Mouse (Mus musculus) heart, embryonic 15.5 days (tissue): ENCODE data around the gene Fbxl22. TPM values are rescaled to one million over a fixed set of nuclear protein-coding genes. Genes with fewer than 3 reads are reported as not detected.

Experiments
- ATAC-seq: fragments of 200-750 bp; cut with Nextera tagmentation; replicated peaks from 2 replicates; pipeline ENCODE4 v1.8.0; 2017; ENCODE audit warnings: low read depth, moderate TSS enrichment; ENCODE audit not compliant: insufficient number of reproducible peaks, insufficient read depth, low FRiP score
- H3K27ac ChIP-seq: fragments of 300-500 bp; sonication (generic); 2 replicates; pipeline ENCODE4 v1.5.1; 2015; ENCODE audit warnings: mild to moderate bottlenecking, inconsistent platforms
- H3K27me3 ChIP-seq: fragments of 300-500 bp; sonication (generic); 2 replicates; pipeline ENCODE4 v1.6.1; 2015; ENCODE audit warnings: inconsistent platforms
- H3K36me3 ChIP-seq: fragments of 300-500 bp; sonication (generic); 2 replicates; pipeline ENCODE4 v1.6.1; 2015; ENCODE audit warnings: mild to moderate bottlenecking, inconsistent platforms
- H3K4me1 ChIP-seq: fragments of 300-500 bp; sonication (generic); replicated peaks from 2 replicates; pipeline ENCODE4 v1.6.1; 2015; ENCODE audit warnings: inconsistent platforms
- H3K4me2 ChIP-seq: fragments of 300-500 bp; sonication (generic); 2 replicates; pipeline ENCODE4 v1.6.1; 2015; ENCODE audit warnings: inconsistent platforms, mild to moderate bottlenecking, moderate library complexity
- H3K4me3 ChIP-seq: fragments of 300-500 bp; sonication (generic); 2 replicates; pipeline ENCODE4 v1.5.1; 2015; ENCODE audit warnings: mild to moderate bottlenecking, inconsistent platforms
- H3K9ac ChIP-seq: fragments of 300-500 bp; sonication (generic); 2 replicates; pipeline ENCODE4 v1.6.1; 2015; ENCODE audit warnings: mild to moderate bottlenecking, inconsistent platforms
- H3K9me3 ChIP-seq: fragments of 300-500 bp; sonication (generic); replicated peaks from 2 replicates; pipeline ENCODE4 v1.6.1; 2016; ENCODE audit warnings: inconsistent platforms
- WGBS: fragments of 180-500 bp; shearing (Covaris S2); methylation state at CpG from one replicate; pipeline ENCODE4 v1.1.7; 2015; ENCODE audit warnings: mixed read lengths; 5-methylcytosine and 5-hydroxymethylcytosine counted together
- polyA plus RNA-seq: library from polyadenylated mRNA; unstranded; fragments of >200 nt; fragmentation: Nextera tagmentation; extraction: Ambion mirVana; gene quantifications from 2 replicates; pipeline ENCODE4 v1.2.1, GENCODE M21; 2015

Fbxl22 gene
- polyA plus RNA-seq, 1 experiment from 2014 or later, result 84.7 TPM

DNA sequence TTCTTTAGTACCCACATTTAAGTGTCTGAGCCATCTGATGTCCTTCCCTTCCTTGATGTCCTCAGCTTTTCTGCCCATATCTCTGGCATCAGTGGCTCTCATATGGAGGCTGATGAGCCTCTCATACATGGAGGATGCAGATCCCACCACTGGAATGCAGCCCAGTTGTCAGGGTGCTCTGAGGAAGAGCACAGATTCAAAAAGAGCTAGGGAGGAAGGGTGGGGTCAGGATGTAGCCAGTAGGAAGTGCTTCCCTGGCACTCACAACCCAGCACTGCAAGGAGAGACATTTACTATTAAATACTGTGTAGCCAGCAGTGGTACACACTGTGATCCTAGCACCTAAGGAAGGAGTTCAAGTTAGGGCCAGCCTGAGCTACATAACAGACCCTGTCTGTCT lies 8.0 kb downstream of the Fbxl22 start:
- Histone ChIP-seq H3K9ac (no peak overlapping the region), H3K4me2 (no peak overlapping the region), H3K27me3 (no peaks in the 10 kb centered on the region), H3K4me3 (no peak overlapping the region), H3K27ac (no peak overlapping the region), H3K4me1 (peaks cover 22% of the 10 kb centered on the region), H3K36me3 (peaks cover 31% of the 10 kb centered on the region), H3K9me3 (no peaks in the 10 kb centered on the region)
- ATAC-seq, result no peak

DNA sequence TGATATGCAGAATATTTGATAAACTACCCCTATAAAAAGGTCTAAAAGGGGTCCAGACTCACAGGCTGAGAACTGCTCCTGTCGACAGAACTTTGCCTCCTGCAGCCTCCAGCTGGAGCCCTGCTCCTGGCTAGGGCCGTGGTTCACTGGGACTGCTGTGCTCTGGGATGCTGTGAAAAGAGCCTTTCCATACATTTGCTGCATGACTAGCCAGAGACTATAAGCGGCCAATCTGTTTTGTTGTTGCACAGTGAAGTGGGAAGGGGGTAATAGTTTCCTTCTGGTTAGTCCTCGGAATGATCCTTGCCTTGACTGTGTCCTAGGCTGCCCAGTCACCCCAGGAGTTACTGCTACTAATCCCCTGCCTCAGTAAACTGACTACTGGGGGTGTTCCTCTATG lies 8.4 kb downstream of the Fbxl22 start:
- no peak overlapping the region for H3K4me2 ChIP-seq
- 75% methylated on average over 4 of the region's 4 CpGs for WGBS
- H3K36me3 ChIP-seq, result peaks cover 35% of the 10 kb centered on the region
- H3K27ac ChIP-seq, result no peak overlapping the region
- H3K4me1 ChIP-seq, result peaks cover 18% of the 10 kb centered on the region
- no peaks in the 10 kb centered on the region for H3K9me3 ChIP-seq
- no peak overlapping the region for H3K4me3 ChIP-seq
- no peaks in the 10 kb centered on the region for H3K27me3 ChIP-seq
- H3K9ac ChIP-seq, result no peak overlapping the region
- ATAC-seq, result no peak

DNA sequence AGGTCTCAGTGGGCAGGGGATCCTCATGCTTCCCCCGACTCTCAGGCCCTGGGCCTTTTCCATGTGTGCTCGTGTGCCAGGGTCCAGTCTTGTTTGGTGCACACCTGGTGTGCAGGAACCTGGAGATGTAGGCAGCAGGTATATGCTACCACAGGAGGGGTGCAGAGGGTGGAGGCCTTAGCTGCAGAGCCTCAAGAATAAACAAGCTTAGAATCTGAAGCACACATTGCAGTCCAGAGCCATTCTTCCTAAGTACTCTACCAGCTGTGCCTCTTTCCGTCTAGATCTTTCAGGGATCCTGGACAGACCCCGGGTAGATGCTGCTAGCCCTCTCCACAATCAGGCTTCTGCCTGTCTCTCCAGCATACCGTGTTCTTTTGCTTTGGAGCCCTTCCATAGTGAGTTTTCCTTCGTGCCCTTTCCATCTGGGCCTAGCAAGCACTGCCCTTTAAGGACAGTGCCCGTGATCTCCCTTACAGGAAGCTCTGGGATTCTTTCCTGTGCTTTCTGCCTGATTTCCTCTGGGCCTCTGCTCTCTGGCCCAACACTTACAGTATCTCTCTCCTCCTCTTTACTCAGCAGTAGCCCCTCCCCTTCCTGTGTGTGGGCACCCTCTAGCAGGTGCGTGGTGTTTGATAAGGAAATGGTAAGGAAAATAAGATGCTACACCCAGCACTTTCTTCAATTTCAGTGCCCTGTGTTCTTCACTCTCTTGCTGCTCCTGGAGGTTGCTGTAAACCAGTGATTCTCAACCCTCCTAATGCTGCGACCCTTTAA lies 9.1 kb downstream of the Fbxl22 start:
- H3K9me3 ChIP-seq, result no peaks in the 10 kb centered on the region
- H3K27ac ChIP-seq, result no peak overlapping the region; the same call in 1 of the 2 replicates
- H3K36me3 ChIP-seq, result peaks cover 42% of the 10 kb centered on the region
- ATAC-seq, result no peak
- no peak overlapping the region for H3K9ac ChIP-seq
- H3K4me1 ChIP-seq, result peaks cover 12% of the 10 kb centered on the region
- 62% methylated on average over 9 of the region's 9 CpGs for WGBS
- no peaks in the 10 kb centered on the region for H3K27me3 ChIP-seq
- H3K4me3 ChIP-seq, result no peak overlapping the region
- no peak overlapping the region for H3K4me2 ChIP-seq

- Histone ChIP-seq H3K27me3 (no peaks in the 10 kb centered on the region), H3K27ac (no peak overlapping the region), H3K36me3 (peaks cover 43% of the 10 kb centered on the region), H3K9me3 (no peaks in the 10 kb centered on the region), H3K4me3 (no peak overlapping the region), H3K4me2 (no peak overlapping the region), H3K9ac (no peak overlapping the region), H3K4me1 (peaks cover 8% of the 10 kb centered on the region)
- no peak for ATAC-seq
- WGBS, result 85% methylated on average over 13 of the region's 13 CpGs
Observed at GRCm38 (mm10) chr9:66504518-66504917, 9.9 kb downstream of the Fbxl22 start.

- Histone ChIP-seq H3K4me2 (no peak overlapping the region), H3K27me3 (no peaks in the 10 kb centered on the region), H3K9ac (no peak overlapping the region), H3K36me3 (peaks cover 37% of the 10 kb centered on the region), H3K4me3 (no peak overlapping the region), H3K4me1 (peaks cover 8% of the 10 kb centered on the region), H3K27ac (no peak overlapping the region), H3K9me3 (no peaks in the 10 kb centered on the region)
- no peak for ATAC-seq
- WGBS, result 74% methylated on average over 4 of the region's 4 CpGs
Observed at GRCm38 (mm10) chr9:66503879-66504411, 10.4 kb downstream of the Fbxl22 start.

DNA sequence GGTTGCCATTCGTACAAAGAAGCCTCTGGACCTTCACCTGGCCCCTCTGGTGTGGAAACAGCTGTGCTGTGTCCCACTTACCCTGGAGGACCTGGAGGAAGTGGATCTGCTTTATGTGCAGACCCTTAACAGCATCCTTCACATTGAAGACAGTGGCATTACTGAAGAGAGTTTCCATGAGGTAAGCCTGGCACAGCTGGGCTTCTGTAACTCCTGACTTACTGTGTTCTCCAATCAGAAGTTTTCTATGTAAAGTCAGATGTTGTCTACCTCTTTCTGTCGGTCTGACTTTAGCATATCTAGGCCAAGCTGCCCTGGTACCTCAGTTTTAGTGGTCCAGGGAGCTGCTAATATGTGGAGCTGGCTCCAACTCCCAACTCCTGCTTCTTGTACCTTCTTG lies 13.1 kb downstream of the Fbxl22 start:
- Histone ChIP-seq H3K27me3 (no peaks in the 10 kb centered on the region), H3K4me1 (peaks cover 8% of the 10 kb centered on the region), H3K4me2 (no peak overlapping the region), H3K36me3 (peaks cover 49% of the 10 kb centered on the region), H3K4me3 (no peak overlapping the region), H3K9ac (no peak overlapping the region), H3K27ac (no peak overlapping the region), H3K9me3 (no peaks in the 10 kb centered on the region)
- no peak for ATAC-seq
- 85% methylated on average over 2 of the region's 2 CpGs for WGBS

- no peak overlapping the region for H3K4me3 ChIP-seq
- H3K9me3 ChIP-seq, result no peaks in the 10 kb centered on the region
- no peak overlapping the region for H3K4me2 ChIP-seq
Observed at GRCm38 (mm10) chr9:66493992-66494391, 20.4 kb downstream of the Fbxl22 start.

GRCm38 (mm10) chr9:66492361-66492760 lies 22.0 kb downstream of the Fbxl22 start:
- 84% methylated on average over 1 of the region's 1 CpGs for WGBS
- Histone ChIP-seq H3K27me3 (no peaks in the 10 kb centered on the region), H3K36me3 (peaks cover 77% of the 10 kb centered on the region), H3K4me2 (no peak overlapping the region), H3K27ac (no peak overlapping the region), H3K4me1 (no peaks in the 10 kb centered on the region), H3K4me3 (no peak overlapping the region), H3K9me3 (no peaks in the 10 kb centered on the region), H3K9ac (no peak overlapping the region)
- ATAC-seq, result no peak

More at GRCm38 (mm10) chr9:66493992-66494391, 20.4 kb downstream of the Fbxl22 start:
- Histone ChIP-seq H3K36me3 (peaks cover 71% of the 10 kb centered on the region), H3K9ac (no peak overlapping the region), H3K4me1 (no peaks in the 10 kb centered on the region), H3K27ac (no peak overlapping the region), H3K27me3 (no peaks in the 10 kb centered on the region)
- no peak for ATAC-seq

DNA sequence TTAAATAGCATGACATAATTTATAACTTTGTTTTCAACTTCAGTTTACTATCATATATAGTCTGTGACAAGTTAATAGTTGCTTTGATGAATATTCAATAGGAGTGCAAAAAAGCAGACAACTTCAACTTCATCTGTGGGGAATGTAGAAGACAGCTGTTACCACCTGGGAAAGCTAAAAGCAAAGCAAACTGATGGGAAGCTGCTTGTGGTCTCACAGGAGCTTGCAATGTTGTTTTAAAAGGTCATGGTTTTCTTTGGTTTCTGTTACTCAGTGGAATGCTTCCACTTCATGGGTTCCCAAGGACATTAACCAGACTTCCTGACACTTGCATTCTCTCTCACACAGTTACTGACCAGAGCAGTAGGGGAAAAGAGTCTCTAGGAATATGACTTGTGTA lies 25.6 kb downstream of the Fbxl22 start:
- no peak for ATAC-seq
- Histone ChIP-seq H3K4me2 (no peak overlapping the region), H3K4me1 (no peaks in the 10 kb centered on the region), H3K27ac (no peak overlapping the region), H3K27me3 (no peaks in the 10 kb centered on the region), H3K9me3 (no peaks in the 10 kb centered on the region), H3K36me3 (peaks cover 81% of the 10 kb centered on the region), H3K9ac (no peak overlapping the region), H3K4me3 (no peak overlapping the region)

DNA sequence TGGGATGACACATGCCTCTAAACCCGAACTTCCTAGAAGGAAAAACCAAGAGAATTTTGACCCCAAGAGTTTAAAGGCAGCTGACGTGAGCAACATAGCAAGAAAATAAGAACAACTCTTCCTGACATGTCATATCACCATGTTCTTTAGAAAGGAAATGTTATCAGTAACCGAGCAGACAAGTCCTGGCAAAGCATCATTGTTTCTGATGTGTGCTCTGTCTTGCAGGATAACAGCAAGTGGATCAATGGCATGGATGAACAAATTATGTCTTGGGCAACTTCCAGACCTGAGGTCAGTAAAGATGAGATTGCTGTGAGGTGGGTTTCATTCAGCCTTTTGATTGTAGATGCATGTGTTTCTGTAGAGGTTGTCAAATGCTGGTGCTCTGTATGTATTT lies 31.0 kb downstream of the Fbxl22 start:
- Histone ChIP-seq H3K9me3 (no peaks in the 10 kb centered on the region), H3K9ac (no peak overlapping the region), H3K4me2 (no peak overlapping the region), H3K4me3 (no peak overlapping the region), H3K36me3 (peaks cover 62% of the 10 kb centered on the region), H3K4me1 (no peaks in the 10 kb centered on the region), H3K27me3 (no peaks in the 10 kb centered on the region), H3K27ac (no peak overlapping the region)
- ATAC-seq, result no peak
- 78% methylated on average over 3 of the region's 3 CpGs for WGBS

DNA sequence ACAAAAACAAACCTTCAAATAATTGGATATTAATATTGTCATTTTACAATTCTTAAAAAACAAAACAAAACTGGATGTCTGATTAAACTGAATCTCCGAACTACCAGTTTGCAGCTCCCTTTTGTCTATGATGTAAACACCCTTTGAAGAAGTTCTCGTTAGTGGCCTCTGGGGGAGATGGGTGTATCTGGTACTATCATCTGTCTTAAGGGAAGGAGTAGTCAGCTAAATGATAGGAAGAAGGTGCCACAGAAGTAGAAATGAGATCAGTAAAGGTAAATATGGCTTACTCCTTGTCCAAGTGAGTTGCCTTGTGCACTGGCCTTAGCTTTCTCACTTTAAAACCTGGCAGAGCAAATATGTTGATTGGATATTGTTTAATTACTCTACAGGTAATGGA lies 36.6 kb downstream of the Fbxl22 start:
- Histone ChIP-seq H3K9ac (no peak overlapping the region), H3K36me3 (peaks cover 42% of the 10 kb centered on the region), H3K4me1 (no peaks in the 10 kb centered on the region), H3K4me3 (no peak overlapping the region), H3K27me3 (no peaks in the 10 kb centered on the region), H3K27ac (no peak overlapping the region), H3K9me3 (no peaks in the 10 kb centered on the region), H3K4me2 (no peak overlapping the region)
- WGBS, result 85% methylated on average over 2 of the region's 2 CpGs
- no peak for ATAC-seq

DNA sequence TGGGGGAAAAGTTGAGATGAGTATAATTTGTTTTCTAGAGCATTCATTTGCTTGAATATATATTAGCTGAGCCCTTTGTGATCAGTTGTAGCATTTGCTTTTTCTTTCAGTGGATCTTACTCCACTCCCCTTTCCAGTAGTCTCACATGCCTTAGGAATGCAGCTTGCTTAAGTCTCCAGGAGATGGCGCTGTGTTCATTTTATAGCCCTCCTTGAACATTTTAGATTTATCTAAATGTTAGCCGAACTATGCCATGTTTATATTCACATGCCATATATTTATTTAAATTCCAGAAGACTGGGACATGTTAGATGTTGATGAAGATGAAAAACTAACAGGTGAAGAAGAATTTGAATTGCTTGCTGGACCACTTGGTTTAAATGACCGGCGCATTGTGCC lies 49.3 kb downstream of the Fbxl22 start:
- 55% methylated on average over 4 of the region's 4 CpGs for WGBS
- no peaks in the 10 kb centered on the region for H3K27me3 ChIP-seq
- peaks cover 52% of the 10 kb centered on the region for H3K36me3 ChIP-seq
- H3K4me1 ChIP-seq, result no peaks in the 10 kb centered on the region
- H3K9me3 ChIP-seq, result no peaks in the 10 kb centered on the region
- no peak overlapping the region for H3K4me2 ChIP-seq
- no peak for ATAC-seq
- no peak overlapping the region for H3K4me3 ChIP-seq
- no peak overlapping the region for H3K9ac ChIP-seq
- no peak overlapping the region for H3K27ac ChIP-seq
